In genomic region chr19:34718478-34718877, GRCm38 (mm10) we compare ENCODE assay signal across 32 mouse cellular contexts. TPM values are rescaled to one million over a fixed set of nuclear protein-coding genes. Genes with fewer than 3 reads are reported as not detected.
DNase-seq lines count a peak whose midpoint lies in the region; ATAC-seq and TF ChIP-seq lines count a peak whose summit lies in the region.
"Had no signal": no experiment of that assay in that cellular context is flagged by ENCODE, and none has a peak within 500 bp of the region (broad histone marks: within the 10 kb centered on the region; RNA-seq: fewer than 3 reads in every experiment).

No protein-coding gene starts in this region.

- no peak for TF ChIP-seq CTCF in liver, postnatal 0 days (IDR thresholded peaks at IDR 0.05; ENCODE audit: low read depth)

- H3K27ac ChIP-seq in liver, postnatal 0 days (ENCODE audit: low read depth) = peak overlapping the region; percentile 58
- H3K27ac ChIP-seq in kidney, embryonic 15.5 days = peak overlapping the region; percentile 11; the same call in 1 of the 2 replicates
- H3K27ac ChIP-seq: heart, embryonic 10.5 days; hindbrain, embryonic 12.5 days; hindbrain, postnatal 0 days; layer of hippocampus, adult 2 months; limb, embryonic 10.5 days; limb, embryonic 15.5 days; macrophage; neural tube, embryonic 15.5 days had no signal

- H3K4me1 ChIP-seq in liver, postnatal 0 days (ENCODE audit: insufficient read depth) = peaks cover 12% of the 10 kb centered on the region; the same call in 1 of the 2 replicates
- H3K4me1 ChIP-seq in kidney, embryonic 15.5 days = peaks cover 6% of the 10 kb centered on the region; the same call in 1 of the 2 replicates
- H3K4me1 ChIP-seq: hindbrain, embryonic 12.5 days; limb, embryonic 15.5 days; neural tube, embryonic 15.5 days had no signal

- H3K36me3 ChIP-seq in liver, postnatal 0 days (replicated peaks; ENCODE audit: insufficient read depth, low read length) = no peaks in the 10 kb centered on the region
- no peaks in the 10 kb centered on the region for H3K36me3 ChIP-seq in kidney, embryonic 15.5 days
- H3K36me3 ChIP-seq: heart, embryonic 10.5 days; hindbrain, embryonic 12.5 days; limb, embryonic 10.5 days; limb, embryonic 15.5 days; neural tube, embryonic 15.5 days had no signal

- 54% methylated on average over 2 of the region's 2 CpGs for whole genome bisulfite sequencing in liver, postnatal 0 days (ENCODE audit: insufficient replicate concordance)
- 47% methylated on average over 2 of the region's 2 CpGs for WGBS in kidney, embryonic 15.5 days

- H3K9me3 ChIP-seq in liver, postnatal 0 days (ENCODE audit: low read length) = no peaks in the 10 kb centered on the region
- H3K9me3 ChIP-seq in kidney, embryonic 15.5 days (replicated peaks) = no peaks in the 10 kb centered on the region
- H3K9me3 ChIP-seq: heart, embryonic 10.5 days; hindbrain, embryonic 12.5 days; limb, embryonic 10.5 days; limb, embryonic 15.5 days; neural tube, embryonic 15.5 days had no signal

- H3K4me3 ChIP-seq in liver, postnatal 0 days (ENCODE audit: low read depth, low read length) = no peak overlapping the region
- no peak overlapping the region for H3K4me3 ChIP-seq in kidney, embryonic 15.5 days (replicated peaks)
- H3K4me3 ChIP-seq: erythroblast, embryonic 14.5 days; heart, embryonic 10.5 days; hindbrain, embryonic 12.5 days; layer of hippocampus, adult 2 months; limb, embryonic 10.5 days; limb, embryonic 15.5 days; neural tube, embryonic 15.5 days had no signal

- peak; percentile 79 for ATAC-seq in liver, postnatal 0 days
- peak; percentile 52; the same call in 1 of the 2 replicates for ATAC-seq in kidney, embryonic 15.5 days (replicated peaks; ENCODE audit: low FRiP score)
- ATAC-seq: forebrain, embryonic 16.5 days; hindbrain, postnatal 0 days; intestine, embryonic 16.5 days had no signal

- no peak overlapping the region for H3K9ac ChIP-seq in liver, postnatal 0 days (replicated peaks)
- no peak overlapping the region for H3K9ac ChIP-seq in kidney, embryonic 15.5 days
- H3K9ac ChIP-seq: hindbrain, embryonic 12.5 days; limb, embryonic 15.5 days; neural tube, embryonic 15.5 days had no signal

- DNase-seq in adrenal gland, adult 2 months = peak; percentile 10
- DNase-seq in adrenal gland, postnatal 36 days = no peak
- no peak for DNase-seq in liver, postnatal 0 days
- DNase-seq in liver = no peak
- DNase-seq in kidney, postnatal 25 days = peak; percentile 31 to 45
- no peak for DNase-seq in natural killer cell, adult 2 months (ENCODE audit: low spot score in 2 of 2)
- DNase-seq in retina, postnatal 1 day = no peak
- DNase-seq: adrenal gland, postnatal 25 days; cerebellum, adult 18-20 months; cerebellum, postnatal 10 days; gastrocnemius, postnatal 10 days; heart, postnatal 36 days; lung, postnatal 10 days; midbrain, embryonic 14.5 days; right cerebral cortex, postnatal 25 days; thymus, adult 18-20 months; thymus, postnatal 25 days had no signal

- no peak overlapping the region for H3K4me2 ChIP-seq in liver, postnatal 0 days (ENCODE audit: low read depth, low read length)
- no peak overlapping the region for H3K4me2 ChIP-seq in kidney, embryonic 15.5 days
- H3K4me2 ChIP-seq: hindbrain, embryonic 12.5 days; limb, embryonic 15.5 days; neural tube, embryonic 15.5 days had no signal

- no peak for TF ChIP-seq EP300 in liver, postnatal 0 days (IDR thresholded peaks at IDR 0.05; ENCODE audit: low read depth)

- no peaks in the 10 kb centered on the region for H3K27me3 ChIP-seq in liver, postnatal 0 days (ENCODE audit: insufficient read depth, low read length)
- no peaks in the 10 kb centered on the region for H3K27me3 ChIP-seq in kidney, embryonic 15.5 days
- H3K27me3 ChIP-seq: CH12.LX; hindbrain, embryonic 12.5 days; limb, embryonic 15.5 days; neural tube, embryonic 15.5 days had no signal

RNA-seq across cellular contexts. Expression of gene Slc16a12, which starts 28.6 kb away (rescaled TPM):
- under 1 TPM; 0.46 to 0.79 TPM for total RNA-seq in adrenal gland, adult 2 months (2021)
- polyA plus RNA-seq in adrenal gland, adult 2 months (2012; rRNA removed) = 0.13 and 0.24 TPM in 2 replicates
- under 1 TPM; 0.33 to 0.36 TPM for total RNA-seq in adrenal gland, postnatal 36 days (2021)
- 17.1 and 22.6 TPM in 2 replicates for polyA plus RNA-seq in liver, postnatal 0 days (2015; fragmentation: Nextera tagmentation; extraction: Ambion mirVana)
- 10.6 and 13.4 TPM in 2 replicates for polyA plus RNA-seq in kidney, embryonic 15.5 days (2015; fragmentation: Nextera tagmentation; extraction: Ambion mirVana)
- total RNA-seq: megakaryocyte-erythroid progenitor cell, adult 5-6 weeks; monocyte, adult 5-6 weeks had no signal
- polyA plus RNA-seq: erythroblast, embryonic 14.5 days; macrophage had no signal

Comparison
In these comparisons a context has a peak if more than half of its experiments do, and no peak if none do; other contexts are left out.
1. DNase-seq: peak in adrenal gland, adult 2 months (single experiment) and kidney, postnatal 25 days (2 of 2); none in adrenal gland, postnatal 36 days (0 of 2), liver, postnatal 0 days (single experiment), liver (single experiment), natural killer cell, adult 2 months (0 of 2) and retina, postnatal 1 day (single experiment).